Mouse (Mus musculus): ENCODE results near the gene Gk5.
"Not testable (repeated sequence)": the region's sequence is repeated elsewhere in the genome, so short reads cannot be mapped to it uniquely, and the experiment has no call there.

Gene Gk5

DNA sequence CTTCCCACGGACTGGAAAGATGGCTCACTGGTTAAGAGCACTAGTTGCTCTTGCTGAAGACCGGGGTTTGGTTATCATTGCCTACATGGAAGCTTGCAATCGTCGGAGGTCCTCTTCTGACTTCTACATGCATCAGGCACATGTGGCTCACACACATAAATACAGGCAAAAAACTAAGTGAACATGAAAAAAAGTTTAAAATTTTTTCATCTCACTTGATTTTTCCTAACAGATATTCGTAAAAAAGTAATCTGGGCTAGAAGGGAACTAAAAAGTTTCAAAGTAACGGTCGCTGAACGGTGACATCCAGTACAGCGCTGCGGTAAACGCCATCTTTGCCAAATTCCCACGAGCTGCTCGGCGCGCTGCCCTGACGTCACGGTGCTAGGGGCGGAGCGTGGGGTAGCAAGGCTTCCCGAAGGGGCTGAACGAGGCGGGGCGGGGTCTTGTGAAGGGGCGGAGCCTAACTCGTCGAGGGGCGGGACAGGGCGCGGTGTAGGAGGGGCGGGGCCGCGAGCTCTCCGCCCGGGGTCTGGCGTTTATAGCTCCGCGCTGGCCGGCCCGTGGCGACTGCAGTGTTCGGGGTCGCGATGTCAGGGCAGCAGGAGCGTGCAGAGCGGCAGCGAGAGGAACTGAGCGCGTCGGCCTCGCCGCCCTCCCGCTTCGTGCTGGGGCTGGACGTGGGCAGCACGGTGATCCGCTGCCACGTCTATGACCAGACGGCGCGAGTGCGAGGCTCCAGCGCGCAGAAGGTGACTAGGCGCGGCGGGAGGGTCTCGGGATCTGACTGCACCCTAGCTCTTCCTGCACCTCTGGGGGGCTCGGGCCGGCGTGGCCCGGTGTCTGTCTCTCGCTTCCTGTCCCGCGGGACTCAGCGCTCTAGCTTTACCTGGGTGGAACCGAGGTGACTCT lies at the start of gene Gk5:
Gk5 (plus strand) TSS at position 502 of the 912 bp plus-strand sequence.
- DNase-seq (ENCODE audit: low read depth, low spot score): peak; percentile 96

DNA sequence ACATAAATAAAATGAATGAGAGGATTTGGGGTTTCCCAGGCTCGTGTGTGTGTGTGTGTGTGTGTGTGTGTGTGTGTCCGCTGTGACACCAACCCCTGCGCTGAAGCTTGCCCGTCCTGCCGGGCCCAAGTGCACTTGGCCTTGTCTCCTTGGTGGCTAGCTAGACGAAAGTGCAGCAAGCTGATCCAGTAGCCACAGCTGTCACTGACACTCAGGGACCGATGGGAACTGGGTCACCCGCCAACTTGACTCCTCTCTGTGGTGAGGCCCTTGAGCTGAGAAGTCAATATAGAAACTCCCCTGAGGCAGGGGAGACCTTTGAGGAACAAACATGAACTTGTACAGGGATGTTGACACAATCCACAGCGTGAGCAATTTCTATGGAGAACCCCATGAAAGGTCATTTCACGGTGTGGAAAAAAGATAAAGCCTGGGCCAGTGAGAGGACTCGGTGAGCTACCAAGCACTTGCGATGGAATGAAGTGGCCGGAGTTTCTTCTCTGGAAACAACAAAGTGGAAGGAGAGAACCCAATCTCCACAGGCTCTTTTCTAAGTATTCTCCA lies 40.3 kb upstream of the Gk5 start:
- no peak for DNase-seq (ENCODE audit: low read depth, low spot score)

DNA sequence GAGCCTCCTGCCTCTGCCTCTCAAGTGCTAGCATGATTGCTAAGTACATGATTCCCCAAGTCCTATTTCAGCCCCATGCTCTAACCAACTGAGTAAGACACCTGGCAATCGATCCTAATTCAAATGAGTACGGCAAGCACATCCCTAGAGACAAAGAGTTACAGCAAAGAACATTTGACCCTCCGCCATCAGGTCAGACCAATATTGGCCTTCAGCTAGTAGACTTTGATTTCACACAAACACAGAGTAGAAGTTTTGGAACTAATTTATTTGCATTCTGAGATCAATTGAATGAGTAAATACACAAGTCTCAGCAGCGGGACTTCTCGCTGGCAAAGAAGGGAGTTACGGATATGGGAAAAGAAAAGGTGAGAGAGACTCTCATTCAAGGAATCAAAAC lies 33.9 kb upstream of the Gk5 start:
- DNase-seq (ENCODE audit: low read depth, low spot score): no peak

DNA sequence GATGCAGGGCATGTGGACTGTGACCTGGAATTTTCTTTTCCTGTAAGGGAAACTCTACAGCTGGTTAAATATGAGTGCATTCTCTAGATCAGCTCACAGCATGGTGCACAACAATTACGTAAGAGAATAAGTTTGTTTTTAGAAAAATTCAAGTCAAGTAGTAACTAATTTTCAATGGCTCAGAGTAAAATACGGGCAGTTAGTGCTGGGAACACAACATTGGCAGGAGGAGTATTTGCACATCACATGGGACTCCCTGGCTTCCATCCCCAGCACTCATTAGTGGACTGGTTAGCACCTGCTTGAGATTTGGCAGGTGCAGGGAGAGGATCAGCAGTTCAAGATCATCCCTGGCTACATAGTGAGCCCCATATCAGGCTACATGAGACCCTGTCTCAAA lies 31.5 kb upstream of the Gk5 start:
- no peak for DNase-seq (ENCODE audit: low read depth, low spot score)

DNA sequence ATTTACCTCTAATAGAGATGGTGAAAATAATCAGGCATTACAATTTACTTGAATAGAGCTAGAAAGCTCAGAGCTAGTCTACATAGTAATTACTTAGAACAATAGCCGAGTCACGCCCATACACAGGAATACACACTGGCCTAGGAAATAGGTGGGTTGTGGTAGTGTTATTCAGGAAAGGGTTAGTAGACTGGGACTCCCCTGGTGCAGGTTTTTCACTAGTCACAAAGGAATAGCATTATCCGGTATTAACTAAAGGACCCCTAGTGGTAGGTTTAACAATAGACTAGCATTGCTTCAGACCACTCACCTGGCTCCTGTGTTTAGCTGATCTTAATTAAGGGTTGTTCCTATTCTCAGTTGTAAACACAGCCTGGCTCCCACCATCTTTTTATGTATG lies 30.7 kb upstream of the Gk5 start:
- not testable (repeated sequence) for DNase-seq (ENCODE audit: low read depth, low spot score)

DNA sequence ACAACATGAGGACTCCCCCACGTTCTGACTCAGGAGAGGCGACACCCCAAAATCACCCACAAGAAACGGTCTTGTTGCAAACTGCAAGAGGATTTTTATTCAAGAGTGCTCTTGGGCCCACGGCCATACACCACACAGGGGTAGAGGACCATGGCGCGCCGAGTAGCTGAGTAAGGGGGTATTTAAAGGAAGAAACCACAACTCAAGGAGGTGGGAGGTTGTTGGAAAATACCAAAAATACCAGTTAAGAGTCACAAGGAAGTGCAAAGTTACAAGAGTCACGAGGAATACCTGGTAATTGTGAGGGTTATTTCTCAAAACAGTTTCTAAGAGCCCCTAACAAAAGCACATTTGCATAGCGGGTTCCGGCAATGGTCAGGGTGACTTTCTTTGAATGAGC lies 26.5 kb upstream of the Gk5 start:
- DNase-seq (ENCODE audit: low read depth, low spot score): not testable (repeated sequence)

DNA sequence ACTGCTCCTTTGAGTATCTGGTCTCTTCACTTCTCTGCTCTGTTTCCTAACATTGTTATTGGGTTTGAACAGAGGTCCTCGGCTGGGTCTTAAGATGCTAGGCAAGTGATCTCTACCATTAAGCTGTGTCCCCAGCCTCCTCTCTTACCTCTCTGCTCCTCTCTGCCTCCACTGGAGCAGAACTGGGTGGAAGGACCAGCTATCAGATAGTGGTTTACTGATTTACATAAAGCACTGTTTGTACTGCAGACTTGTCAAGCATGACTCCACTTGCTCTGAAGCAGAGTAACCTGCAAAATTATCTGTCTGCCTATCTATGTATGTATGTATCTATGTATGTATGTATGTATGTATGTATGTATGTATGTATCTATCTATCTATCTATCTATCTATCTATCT lies 25.9 kb upstream of the Gk5 start:
- DNase-seq (ENCODE audit: low read depth, low spot score): no peak

DNA sequence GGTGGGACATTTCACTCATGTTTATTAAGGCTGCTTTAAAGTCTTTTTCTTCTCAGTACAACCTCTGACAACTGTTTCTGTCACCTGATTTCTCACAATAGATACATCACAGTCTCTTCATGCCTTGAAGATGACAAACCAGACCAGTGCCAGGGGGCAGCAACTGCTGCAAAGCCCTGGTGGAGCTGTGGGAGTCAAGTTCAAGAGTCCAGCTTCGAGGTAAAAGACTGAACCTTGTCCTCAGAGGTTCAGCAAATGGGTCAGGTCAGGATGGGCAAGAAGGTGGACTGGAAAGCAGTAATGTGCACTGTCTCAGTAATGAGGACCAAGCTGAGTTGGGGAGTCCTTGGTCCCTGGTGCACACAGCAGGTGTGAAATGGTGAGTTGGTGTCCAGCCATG lies 24.8 kb upstream of the Gk5 start:
- no peak for DNase-seq (ENCODE audit: low read depth, low spot score)

DNA sequence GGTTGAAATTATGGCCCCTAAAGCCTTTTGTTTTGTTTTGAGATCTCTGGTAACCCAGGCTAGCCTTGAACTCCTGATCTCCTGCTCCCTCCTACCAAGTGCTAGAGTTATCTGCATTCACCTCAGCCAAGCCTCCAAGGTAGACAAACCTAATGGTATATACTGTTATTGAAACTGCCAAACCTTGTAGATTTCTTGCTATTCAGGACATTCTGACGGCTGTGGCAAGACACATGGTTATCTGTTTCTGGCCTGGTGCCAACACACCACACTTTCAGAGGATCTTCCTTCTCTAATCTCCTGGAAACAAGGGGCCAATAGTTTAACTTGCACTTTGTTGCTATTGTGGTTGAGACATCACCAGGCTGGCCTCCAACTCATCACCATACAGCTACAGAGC lies 24.0 kb upstream of the Gk5 start:
- DNase-seq (ENCODE audit: low read depth, low spot score): no peak

DNA sequence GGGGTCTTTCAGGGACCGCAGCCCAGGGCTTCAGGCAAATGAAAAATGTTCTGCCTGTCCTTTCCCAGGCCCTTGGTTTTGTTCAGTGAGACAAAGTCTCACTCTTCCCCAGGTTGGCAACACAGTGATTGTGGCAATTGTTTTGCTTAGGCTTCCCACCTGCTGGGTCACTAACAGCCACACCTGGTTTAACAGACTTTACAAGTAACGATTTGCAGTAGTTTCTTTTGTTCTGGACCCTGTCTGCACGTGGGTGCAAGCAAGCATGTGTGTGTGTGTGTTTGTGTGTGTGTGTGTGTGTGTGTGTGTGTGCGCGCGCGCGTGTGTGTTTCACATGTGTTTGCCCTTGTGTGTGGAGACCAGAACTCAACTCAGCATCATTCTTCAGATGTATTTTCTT lies 16.3 kb upstream of the Gk5 start:
- no peak for DNase-seq (ENCODE audit: low read depth, low spot score)

DNA sequence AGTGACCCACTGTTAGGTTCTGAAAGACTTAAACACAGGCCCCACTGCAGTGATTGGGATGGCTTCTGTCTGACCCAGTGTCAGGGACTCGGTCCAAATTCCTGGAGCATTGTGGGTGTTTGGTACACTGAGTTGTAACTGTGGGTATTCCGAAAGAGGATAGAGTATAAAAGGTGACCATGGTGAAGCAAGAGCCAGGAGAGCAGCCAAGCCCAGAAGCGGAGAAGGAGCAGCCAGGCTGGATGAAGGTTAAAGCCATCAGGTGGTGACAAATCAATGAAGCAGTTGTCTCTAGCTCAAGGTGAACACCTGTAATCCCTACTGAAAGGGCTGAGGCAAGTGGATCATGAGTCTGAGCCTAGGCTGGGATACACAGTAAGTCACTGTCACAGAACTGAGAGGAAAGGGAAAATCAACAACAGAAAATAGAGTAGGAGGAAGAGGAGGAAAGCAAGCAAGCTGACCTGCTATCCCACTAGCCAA lies 6.2 kb upstream of the Gk5 start:
- DNase-seq (ENCODE audit: low read depth, low spot score): no peak

DNA sequence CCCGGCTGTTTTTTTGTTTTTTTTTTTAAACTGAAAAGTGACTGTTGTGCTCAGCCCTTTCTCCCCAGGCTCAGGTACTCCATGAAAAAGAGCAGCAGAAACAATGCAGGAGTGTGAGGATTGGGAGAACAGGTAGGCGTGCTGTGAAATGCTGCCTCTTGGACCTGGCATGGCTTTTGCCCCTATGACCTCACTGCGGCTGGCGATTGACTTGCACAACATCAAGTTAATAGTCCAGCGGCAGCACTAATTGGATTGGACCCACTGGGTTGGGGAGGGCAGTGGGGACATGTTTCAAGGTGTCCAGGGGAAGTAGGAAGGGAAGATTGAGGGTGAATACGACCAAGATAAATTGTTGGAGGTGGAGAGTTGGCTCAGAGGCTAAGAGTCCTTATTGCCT lies 2.4 kb upstream of the Gk5 start:
- DNase-seq (ENCODE audit: low read depth, low spot score): no peak

DNA sequence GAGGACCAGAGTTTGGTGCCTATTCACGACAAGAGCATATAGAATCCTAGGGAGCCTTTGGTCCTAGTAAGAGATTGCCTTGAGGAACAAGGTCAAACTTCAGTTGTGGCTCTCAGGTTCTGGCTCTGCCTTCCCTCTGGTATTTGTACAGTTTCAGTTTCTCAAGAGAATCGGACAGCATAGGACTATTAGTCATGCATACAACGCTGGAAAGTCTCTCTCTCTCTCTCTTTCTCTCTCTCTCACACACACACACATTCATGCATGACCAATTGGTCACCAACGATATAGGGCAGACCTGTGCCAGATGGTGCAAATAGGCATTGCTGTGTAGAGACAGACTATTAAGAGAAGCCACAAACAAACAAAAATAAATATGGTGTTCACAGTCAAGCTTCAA lies 946 bp upstream of the Gk5 start:
- DNase-seq (ENCODE audit: low read depth, low spot score): no peak

DNA sequence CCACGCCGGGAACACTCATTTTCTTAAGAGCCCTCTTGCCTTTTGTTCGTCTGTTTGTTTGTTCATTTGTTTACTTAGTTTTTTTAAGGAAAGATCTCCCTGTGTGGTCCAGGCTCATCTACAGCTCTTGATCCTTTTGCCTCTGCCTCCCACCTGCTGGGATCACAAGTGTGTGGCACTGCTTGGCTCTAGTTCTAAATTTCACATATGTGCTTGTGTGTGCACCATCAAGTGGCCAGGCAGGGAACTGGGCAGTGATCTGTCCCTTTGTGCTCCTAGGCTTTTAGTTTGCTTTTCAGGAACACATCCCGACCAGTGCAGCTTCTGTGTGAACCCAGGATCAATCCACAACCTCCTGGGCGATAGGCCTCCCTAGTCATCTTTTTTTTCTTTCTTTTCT lies 8.8 kb downstream of the Gk5 start:
- DNase-seq (ENCODE audit: low read depth, low spot score): no peak

DNA sequence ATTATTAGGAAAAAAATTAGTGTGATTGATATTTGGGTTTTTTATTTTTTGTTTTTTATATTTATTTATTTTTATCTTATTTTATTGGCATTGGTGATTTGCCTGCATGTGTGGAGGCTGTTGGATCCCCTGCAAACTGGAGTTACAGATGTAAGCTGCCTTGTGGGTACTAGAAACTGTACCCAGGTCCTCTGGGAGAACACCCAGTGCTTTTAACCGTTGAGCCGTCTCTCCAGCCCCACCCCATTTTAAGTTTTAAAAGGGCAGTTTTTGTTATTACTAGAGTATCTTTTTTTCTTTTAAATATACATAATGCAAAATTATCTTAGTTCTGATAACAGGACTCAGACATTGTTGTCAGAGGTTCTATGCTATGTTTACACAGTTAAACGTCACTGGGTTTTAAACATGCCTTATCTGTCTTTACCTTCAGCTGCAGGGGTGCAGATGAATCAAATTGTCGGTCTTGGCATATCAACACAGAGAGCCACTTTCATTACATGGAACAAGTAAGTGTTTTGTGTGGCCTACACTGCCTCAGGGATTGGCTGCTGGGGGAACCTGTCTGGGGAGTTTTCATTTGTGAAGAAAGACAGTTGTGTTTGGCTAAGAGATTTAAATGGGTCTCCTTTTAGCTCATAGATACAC lies 13.9 kb downstream of the Gk5 start:
- no peak for DNase-seq (ENCODE audit: low read depth, low spot score)

DNA sequence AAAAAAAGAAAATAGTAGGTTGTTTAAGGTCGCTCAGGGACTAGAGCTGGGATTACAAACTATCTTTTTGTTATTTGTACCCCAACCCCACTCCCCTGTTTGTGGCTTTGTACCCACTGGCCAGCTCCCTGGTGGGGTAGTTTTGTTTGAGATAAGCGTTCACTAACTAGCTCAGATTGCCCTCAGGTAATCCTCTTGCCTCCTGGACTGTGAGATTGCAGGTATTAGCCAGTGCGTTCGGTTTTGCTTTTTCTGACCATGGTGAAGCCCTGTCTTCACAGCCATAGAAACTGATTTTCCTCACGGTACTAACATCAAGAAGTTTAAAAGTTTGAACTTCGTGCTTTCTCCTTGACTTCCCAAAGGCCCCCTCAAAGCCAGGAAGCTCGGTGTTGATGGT lies 15.3 kb downstream of the Gk5 start:
- DNase-seq (ENCODE audit: low read depth, low spot score): no peak

DNA sequence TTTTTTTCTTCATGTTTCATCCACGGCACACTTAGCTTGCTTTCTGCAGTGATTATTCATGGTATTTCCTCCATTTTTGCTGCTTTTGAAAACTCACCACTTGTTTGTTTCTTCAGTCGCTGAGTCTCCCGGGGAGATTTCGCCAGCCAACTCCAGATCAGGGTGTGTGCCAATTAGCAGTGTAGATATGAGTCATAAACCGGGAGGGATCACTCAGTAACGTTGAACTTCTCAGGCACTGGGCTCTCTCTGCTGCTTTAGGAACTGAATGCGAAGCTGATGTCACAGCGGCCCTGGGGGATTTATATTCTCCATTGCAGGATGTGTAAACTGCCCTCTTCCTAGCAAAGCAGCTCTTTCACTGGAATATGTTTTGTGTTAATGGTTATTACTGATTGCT lies 15.8 kb downstream of the Gk5 start:
- no peak for DNase-seq (ENCODE audit: low read depth, low spot score)

DNA sequence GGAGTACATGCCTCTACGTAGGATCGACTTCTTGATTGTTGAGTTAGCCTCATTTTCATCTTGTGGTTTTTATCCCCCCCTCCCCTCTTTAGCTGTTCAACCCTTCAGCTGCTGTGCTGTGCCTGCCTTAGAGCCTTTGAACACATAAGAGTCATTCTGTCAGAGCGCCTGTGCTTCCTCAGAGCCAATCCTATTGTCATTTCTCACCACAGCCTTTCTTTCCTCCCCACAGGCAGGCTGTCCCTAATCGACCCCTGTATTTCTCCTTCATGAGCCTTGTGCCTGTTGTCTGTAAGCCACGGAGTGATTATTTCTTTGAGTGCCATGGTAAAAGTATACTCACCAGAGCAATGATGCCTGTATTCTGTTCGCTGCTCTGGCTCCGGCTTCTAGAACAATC lies 16.3 kb downstream of the Gk5 start:
- no peak for DNase-seq (ENCODE audit: low read depth, low spot score)

DNA sequence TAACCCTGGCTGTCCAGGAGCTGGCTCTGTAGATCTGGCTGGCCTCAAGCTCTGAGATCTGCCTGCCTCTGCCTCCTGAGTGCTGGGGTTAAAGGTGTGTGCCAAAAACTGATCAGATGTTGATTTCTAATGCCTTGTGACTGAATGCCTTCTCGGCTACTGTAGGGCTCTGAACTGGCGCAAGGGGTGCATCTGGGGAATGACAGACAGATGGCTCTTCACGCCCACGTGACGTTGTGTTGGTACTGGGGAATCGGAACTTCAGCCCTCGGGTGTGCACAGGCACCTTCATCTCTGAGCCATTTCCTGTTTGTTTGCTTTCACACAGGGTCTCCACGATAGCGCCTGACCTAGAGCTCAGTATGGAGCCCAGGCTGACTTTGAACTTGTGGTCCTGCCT lies 19.8 kb downstream of the Gk5 start:
- no peak for DNase-seq (ENCODE audit: low read depth, low spot score)

DNA sequence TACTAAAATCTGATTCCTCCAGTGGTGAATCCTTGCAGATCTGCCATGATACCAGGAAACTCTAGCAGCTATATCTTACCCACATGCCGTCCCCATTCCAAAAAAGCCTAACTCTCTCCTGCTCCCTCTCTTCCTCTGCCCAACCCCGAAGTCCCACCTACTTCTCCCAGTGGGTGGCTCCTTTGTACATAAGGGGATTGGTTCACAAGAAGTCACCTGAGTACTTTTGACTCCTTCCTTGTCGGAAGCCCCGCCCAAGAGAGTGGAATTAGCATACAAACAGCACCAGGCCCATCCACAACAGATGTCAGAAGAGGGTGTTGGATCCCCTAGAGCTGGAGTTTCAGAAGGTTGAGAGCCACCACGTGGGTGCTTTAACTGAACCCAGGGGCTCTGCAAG lies 20.7 kb downstream of the Gk5 start:
- DNase-seq (ENCODE audit: low read depth, low spot score): no peak

DNA sequence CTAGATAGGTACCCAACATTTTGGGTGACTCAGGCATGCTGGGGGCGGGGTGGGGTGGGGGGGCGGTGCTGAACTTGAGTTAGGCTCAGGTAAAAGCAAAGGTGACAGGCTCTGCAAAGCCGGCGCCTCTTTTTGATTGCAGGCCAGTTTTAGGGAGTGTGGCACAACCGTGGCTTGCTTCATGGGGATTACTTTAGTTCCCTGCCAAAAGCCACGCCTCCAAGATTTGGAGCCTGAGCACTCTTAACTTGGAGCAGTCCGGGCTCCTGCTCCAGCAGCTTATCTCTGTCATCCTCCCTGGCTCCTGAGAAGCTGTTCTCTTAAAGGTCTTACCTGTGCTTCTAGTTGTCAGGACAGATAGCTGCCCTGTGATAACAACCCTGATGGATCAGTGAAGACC lies 21.8 kb downstream of the Gk5 start:
- DNase-seq (ENCODE audit: low read depth, low spot score): no peak

DNA sequence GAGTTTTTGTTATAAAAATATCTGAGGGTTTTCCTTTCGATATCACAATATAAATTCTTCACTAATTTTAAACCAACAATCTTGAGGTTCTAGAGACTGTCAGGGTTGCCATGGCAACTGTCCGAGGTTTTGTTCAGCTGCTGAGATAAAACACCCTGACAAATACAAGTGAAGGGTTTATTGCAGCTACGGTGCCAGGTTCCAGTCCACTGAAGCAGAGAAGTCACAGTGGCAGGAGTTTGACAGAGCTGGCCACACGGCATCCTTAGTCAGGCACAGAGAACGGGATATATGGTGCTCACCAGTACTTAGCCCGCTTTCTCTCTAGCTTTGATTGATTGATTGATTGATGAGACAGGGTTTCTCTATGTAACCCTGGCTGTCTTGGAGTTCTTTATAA lies 23.3 kb downstream of the Gk5 start:
- no peak for DNase-seq (ENCODE audit: low read depth, low spot score)

DNA sequence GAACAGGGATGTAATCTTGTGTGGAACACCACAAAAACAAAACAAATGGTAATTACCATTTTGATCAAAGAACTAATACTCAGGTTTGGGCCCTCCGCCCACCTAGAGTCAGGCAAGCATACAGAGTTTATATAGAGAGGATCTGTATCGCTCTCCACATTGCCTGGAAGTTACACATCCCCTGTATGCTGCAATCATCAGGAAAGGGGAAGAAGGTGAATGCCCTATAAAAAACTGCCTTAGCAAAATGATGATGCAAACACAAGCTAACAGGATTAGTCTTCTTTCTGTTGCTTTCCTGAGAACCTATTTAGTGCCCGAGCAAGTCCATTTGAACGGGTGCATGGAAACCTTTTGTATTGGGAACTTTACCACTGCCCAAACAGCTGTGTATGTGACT lies 24.5 kb downstream of the Gk5 start:
- DNase-seq (ENCODE audit: low read depth, low spot score): no peak

All from retina, postnatal 7 days (tissue).